17 mouse cellular contexts compared by ENCODE assay signal in genomic region chr5:111226486-111226885, GRCm38 (mm10).
DNase-seq lines count a peak whose midpoint lies in the region; ATAC-seq lines count a peak whose summit lies in the region.
"Had no signal": no experiment of that assay in that cellular context is flagged by ENCODE, and none has a peak within 500 bp of the region (broad histone marks: within the 10 kb centered on the region; RNA-seq: fewer than 3 reads in every experiment).

No protein-coding gene starts in this region.

- 83% methylated on average over 10 of the region's 10 CpGs for WGBS in kidney, embryonic 15.5 days
- WGBS in limb, embryonic 13.5 days = 83% methylated on average over 10 of the region's 10 CpGs

- no peak for ATAC-seq in kidney, embryonic 15.5 days (replicated peaks; ENCODE audit: low FRiP score)
- ATAC-seq in limb, embryonic 13.5 days (ENCODE audit: low FRiP score, low read depth) = no peak
- ATAC-seq in granulocyte monocyte progenitor cell, adult 5-6 weeks (replicated peaks; ENCODE audit: poor library complexity, severe bottlenecking) = no peak
- ATAC-seq: forebrain, embryonic 14.5 days had no signal

- H3K27ac ChIP-seq in kidney, embryonic 15.5 days = peak overlapping the region; percentile 90; the same call in 1 of the 2 replicates
- H3K27ac ChIP-seq in limb, embryonic 13.5 days = 0 out of 2 replicates have a peak overlapping the region, but pooled peaks have one; percentile 80
- H3K27ac ChIP-seq: heart, adult 2 months; liver, embryonic 14.5 days had no signal

- no peaks in the 10 kb centered on the region for H3K9me3 ChIP-seq in kidney, embryonic 15.5 days (replicated peaks)
- no peaks in the 10 kb centered on the region for H3K9me3 ChIP-seq in limb, embryonic 13.5 days
- H3K9me3 ChIP-seq: embryonic facial prominence, embryonic 15.5 days had no signal

- no peak overlapping the region for H3K9ac ChIP-seq in kidney, embryonic 15.5 days
- no peak overlapping the region for H3K9ac ChIP-seq in limb, embryonic 13.5 days
- H3K9ac ChIP-seq: embryonic facial prominence, embryonic 15.5 days; liver, embryonic 14.5 days had no signal

- peaks cover 69% of the 10 kb centered on the region for H3K4me1 ChIP-seq in kidney, embryonic 15.5 days
- peaks cover 61% of the 10 kb centered on the region for H3K4me1 ChIP-seq in limb, embryonic 13.5 days

- no peak overlapping the region for H3K4me3 ChIP-seq in kidney, embryonic 15.5 days (replicated peaks)
- no peak overlapping the region for H3K4me3 ChIP-seq in limb, embryonic 13.5 days
- H3K4me3 ChIP-seq: embryonic facial prominence, embryonic 15.5 days; heart, adult 2 months had no signal

- H3K27me3 ChIP-seq in kidney, embryonic 15.5 days = no peaks in the 10 kb centered on the region
- H3K27me3 ChIP-seq in limb, embryonic 13.5 days = no peaks in the 10 kb centered on the region
- H3K27me3 ChIP-seq: embryonic facial prominence, embryonic 15.5 days had no signal

- peaks cover 41% of the 10 kb centered on the region for H3K36me3 ChIP-seq in kidney, embryonic 15.5 days
- peaks cover 68% of the 10 kb centered on the region for H3K36me3 ChIP-seq in limb, embryonic 13.5 days

- no peak for DNase-seq in kidney, postnatal 10 days
- DNase-seq in cerebellum, adult 11-12 months = peak; percentile 87
- peak; percentile 82 to 86 for DNase-seq in cerebellum, postnatal 10 days
- DNase-seq in right cerebral cortex, postnatal 25 days = no peak
- DNase-seq in left cerebral cortex, adult 11 months (ENCODE audit: low spot score) = no peak
- DNase-seq: adrenal gland, postnatal 14 days; heart, adult 2 months; kidney, postnatal 14 days; layer of hippocampus, adult 9-11 months; lung, postnatal 14 days; thymus, postnatal 25 days had no signal

- H3K4me2 ChIP-seq in kidney, embryonic 15.5 days = no peak overlapping the region
- H3K4me2 ChIP-seq in limb, embryonic 13.5 days (replicated peaks) = no peak overlapping the region
- H3K4me2 ChIP-seq: embryonic facial prominence, embryonic 15.5 days had no signal

Comparison
In these comparisons a context has a peak if more than half of its experiments do, and no peak if none do; other contexts are left out.
1. DNase-seq: peak in cerebellum, adult 11-12 months (single experiment) and cerebellum, postnatal 10 days (2 of 2); none in kidney, postnatal 10 days (single experiment), right cerebral cortex, postnatal 25 days (single experiment) and left cerebral cortex, adult 11 months (single experiment).